Mouse (Mus musculus): ENCODE results near the gene Hdac7.

DNA sequence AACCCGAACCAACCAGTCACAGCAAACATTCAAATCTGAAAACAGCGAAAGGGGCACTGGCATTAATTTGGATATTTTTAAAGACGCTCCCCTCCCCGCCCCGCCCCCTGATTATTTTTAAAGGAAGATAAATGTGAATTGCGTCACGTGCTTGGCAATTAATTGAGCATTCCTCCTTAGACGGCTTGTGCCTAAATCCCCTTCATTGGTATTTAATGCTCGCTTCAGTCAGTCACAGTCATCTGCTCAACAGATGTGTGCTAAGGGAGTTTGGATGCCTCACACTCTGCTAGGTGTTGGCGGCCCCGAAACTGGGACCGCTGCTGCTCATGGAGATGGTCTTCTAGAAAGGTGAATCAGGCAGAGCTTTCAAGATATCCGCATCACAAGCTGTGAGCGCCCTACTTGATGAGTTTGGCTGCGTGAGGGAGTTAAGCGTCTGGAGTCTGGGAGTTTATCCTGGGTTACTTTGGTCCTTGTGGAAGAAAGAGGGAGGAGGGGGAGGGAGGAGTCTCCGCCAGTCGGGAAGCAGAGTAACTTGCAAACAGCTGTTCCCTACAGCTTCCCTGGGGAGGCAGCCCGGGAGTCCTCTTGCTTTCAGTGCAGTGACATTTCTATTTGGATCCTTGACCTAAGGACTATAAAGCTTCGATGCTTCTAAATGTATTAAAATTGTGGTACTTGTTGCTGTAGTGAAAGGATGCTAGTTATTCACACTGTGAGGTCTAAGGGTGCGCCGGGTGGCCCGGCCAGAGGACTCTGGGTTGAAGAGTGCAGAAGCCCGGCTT, 62.1 kb downstream of the Hdac7 start:
- TF ChIP-seq POLR2A (IDR thresholded peaks at IDR 0.05; ENCODE audit: low read depth, low read length), result no peak
- no peak for TF ChIP-seq MAX (IDR thresholded peaks at IDR 0.05; ENCODE audit: low read length)
- no peak for TF ChIP-seq MAZ (IDR thresholded peaks at IDR 0.05; ENCODE audit: low read depth, low read length)
- no peak for TF ChIP-seq CTCF (conservative IDR thresholded peaks at IDR 0.05 in 1 of 2, IDR thresholded peaks at IDR 0.05 in 1 of 2; ENCODE audit: low read depth in 2 of 2, low read length in 2 of 2)

Data from CH12.LX (cell line).